Mouse (Mus musculus) retina, postnatal 7 days (tissue): ENCODE results near the gene Slc25a25.

Experiments used
- DNase-seq: peaks from one replicate; pipeline ENCODE4 v3.0.0-alpha.2; 2012; ENCODE audit warnings: low read depth, low spot score

The Slc25a25 gene

GRCm38 (mm10) chr2:32459657-32460056 lies 8.4 kb upstream of the Slc25a25 start:
- no peak for DNase-seq

DNA sequence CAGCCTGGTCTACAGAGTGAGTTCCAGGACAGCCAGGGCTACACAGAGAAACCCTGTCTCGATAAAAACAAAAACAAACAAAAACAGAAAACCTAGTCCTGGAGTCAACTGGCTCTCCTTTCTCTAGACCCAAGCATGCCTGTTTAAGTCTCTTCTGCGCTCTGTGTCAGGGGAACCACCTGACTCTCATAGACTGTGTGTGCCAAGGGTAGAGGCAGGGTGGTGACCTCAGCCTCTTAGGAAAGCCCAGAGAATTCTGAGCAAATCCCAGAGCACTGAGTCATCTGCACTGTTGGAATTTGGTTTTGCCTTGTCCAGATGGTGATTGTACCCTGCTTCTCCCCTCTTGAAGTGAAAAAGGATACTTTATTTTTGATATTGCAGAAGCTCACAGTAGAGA lies 7.1 kb upstream of the Slc25a25 start:
- no peak for DNase-seq

GRCm38 (mm10) chr2:32455101-32455500 lies 3.9 kb upstream of the Slc25a25 start:
- no peak for DNase-seq

DNA sequence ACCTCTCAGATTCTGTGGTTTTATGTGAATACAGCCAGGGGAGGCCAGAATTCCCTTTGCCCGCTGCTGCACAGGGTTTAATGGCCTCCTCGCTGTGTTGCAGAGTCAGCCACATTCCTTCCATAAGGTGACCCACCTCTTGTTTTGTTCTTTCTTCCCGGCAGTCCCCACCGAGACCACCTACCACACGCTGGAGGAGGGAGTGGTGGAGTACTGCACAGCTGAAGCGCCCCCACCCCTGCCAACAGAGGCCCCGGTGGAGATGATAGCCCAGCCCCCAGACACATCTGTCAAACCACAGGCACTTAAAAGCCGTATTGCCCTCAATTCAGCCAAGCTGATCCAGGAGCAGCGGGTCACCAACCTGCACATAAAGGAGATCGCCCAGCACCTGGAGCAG lies 3.4 kb upstream of the Slc25a25 start:
- DNase-seq: no peak

- DNase-seq: no peak
Observed at GRCm38 (mm10) chr2:32453641-32454303, 2.5 kb upstream of the Slc25a25 start.

DNA sequence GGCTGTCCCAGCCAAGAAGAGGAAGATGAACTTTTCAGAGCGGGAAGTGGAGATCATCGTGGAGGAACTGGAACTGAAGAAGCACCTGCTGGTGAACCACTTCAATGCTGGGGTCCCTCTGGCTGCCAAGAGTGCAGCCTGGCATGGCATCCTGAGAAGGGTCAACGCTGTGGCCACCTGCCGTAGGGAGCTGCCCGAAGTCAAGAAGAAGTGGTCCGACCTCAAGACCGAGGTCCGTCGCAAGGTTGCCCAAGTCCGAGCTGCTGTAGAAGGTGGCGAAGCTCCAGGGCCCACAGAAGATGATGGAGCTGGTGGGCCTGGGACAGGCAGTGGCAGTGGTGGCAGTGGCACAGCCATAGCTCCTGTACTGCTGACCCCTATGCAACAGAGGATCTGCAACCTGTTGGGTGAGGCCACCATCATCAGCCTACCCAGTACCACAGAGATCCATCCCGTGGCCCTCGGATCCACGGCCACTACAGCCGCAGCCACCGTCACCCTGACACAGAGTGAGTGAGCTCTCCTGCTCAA lies 1.3 kb upstream of the Slc25a25 start:
- DNase-seq: no peak

- peak; percentile 98 for DNase-seq
Observed at GRCm38 (mm10) chr2:32451870-32452372, 676 bp upstream of the Slc25a25 start.

GRCm38 (mm10) chr2:32449761-32450754 lies 1.2 kb downstream of the Slc25a25 start, which contains the start of gene Naif1:
Gene Naif1, plus strand, starts transcription at chr2:32450457.
- DNase-seq: no peak

GRCm38 (mm10) chr2:32448480-32448879 lies 2.8 kb downstream of the Slc25a25 start:
- no peak for DNase-seq

- no peak for DNase-seq
Observed at GRCm38 (mm10) chr2:32447264-32447936, 3.8 kb downstream of the Slc25a25 start.

GRCm38 (mm10) chr2:32445535-32445934 lies 5.7 kb downstream of the Slc25a25 start:
- no peak for DNase-seq

DNA sequence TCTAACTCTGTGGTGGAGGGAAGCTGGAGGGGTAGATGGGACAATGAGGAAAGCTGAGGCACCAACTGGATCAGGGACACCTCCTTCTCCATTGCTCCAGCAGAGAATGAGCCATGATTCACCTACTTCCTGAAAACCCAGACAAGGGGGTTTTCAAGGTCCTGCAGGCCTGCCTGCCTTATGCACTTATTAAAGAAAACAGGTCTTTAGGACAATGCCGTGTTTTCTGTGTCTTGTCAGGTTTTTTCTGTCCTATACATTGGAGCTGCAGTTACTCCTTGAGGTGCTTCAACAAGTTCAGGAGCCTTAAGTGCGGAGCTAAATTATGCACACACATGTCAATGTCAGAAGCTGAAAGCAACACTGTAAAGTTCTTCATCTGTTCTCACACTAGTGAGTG lies 9.7 kb downstream of the Slc25a25 start:
- DNase-seq: no peak

DNA sequence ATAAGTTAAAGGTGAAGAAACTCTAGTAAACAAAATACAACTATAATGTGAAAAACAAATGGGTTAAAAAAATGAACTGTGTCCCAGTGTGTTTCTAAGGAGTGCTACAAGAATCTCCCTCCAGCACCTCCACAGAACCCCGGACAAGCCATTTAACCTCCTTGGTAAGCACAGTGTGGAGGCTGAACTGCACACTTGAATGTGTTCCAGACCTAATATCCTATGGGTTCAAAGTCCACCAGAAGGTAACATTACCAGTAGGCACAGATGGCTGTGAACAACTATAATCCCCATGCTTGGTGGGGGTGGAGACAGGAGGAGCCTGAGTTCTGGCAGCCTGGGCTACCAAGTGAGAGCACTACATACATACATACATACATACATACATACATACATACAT lies 10.6 kb downstream of the Slc25a25 start:
- DNase-seq: no peak

DNA sequence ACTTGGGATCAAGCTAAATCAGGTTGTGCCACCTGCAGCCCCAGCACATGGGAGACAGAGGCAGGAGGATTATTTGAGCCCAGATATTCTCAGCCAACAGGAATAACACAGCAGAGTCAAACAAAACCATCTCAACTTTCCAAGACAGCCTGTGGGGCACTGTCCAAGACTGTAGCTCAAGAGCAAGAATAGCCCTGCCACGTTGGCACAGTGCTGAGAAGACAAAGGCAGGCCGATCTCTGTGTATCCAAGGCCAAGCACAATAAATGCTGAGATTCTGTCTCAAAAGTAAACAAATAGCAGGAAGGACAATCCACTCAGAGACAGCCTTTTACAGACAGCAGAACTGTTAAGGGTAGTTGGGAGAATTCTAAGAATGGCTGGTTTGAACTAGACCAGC lies 11.1 kb downstream of the Slc25a25 start:
- DNase-seq: no peak

DNA sequence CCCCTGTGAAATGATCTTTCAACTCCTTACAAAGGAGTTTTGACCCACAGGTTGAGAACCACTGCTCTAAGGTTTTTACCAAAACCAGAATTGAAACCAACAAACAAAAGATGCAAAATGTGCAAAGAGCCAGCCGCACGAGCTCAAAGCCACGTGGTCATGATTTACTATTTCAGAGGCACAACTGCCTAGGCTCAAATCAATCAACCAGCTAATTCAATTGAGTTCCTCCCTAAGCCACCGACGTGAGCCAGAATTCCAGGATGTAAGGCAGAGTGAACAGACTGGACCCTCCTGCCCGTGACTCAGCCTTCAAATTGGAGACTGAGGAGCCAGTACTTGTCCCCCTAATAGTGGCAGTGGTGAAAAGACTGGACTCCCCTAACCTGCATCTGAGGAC lies 12.1 kb downstream of the Slc25a25 start:
- DNase-seq: no peak

- no peak for DNase-seq
Observed at GRCm38 (mm10) chr2:32438733-32439132, 12.5 kb downstream of the Slc25a25 start.

- no peak for DNase-seq
Observed at GRCm38 (mm10) chr2:32437612-32438166, 13.6 kb downstream of the Slc25a25 start.

DNA sequence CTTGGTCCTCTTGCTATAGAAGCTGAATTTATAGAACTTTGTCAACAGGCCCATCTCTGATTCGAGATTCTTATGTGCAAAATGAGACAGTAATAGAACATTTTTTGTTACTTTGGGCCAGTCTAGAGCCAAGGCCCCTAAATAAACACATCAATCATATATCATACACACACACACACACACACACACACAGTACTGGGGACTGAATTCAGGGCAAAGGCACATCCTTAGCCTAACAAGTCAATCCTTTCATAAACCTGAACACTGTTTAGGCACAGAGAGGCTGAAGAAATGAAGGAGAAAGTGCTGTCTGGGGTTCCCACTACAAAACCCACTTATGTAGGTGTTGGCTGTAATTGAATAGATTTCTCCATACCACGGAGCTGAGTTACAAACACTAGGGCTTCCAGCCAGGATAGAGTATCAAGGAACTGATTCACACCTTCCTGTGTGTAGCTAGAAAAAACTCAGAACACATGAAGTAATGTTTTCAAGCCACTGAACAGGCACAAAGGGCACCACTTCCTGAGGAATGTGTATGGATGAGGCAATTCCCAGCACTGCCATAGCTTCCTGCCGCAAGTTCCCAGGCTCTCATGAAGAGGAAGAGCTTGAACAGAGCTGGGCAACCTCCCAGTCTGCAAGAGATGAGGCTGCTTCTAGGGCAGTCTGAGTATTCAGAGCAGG lies 14.4 kb downstream of the Slc25a25 start:
- no peak for DNase-seq

DNA sequence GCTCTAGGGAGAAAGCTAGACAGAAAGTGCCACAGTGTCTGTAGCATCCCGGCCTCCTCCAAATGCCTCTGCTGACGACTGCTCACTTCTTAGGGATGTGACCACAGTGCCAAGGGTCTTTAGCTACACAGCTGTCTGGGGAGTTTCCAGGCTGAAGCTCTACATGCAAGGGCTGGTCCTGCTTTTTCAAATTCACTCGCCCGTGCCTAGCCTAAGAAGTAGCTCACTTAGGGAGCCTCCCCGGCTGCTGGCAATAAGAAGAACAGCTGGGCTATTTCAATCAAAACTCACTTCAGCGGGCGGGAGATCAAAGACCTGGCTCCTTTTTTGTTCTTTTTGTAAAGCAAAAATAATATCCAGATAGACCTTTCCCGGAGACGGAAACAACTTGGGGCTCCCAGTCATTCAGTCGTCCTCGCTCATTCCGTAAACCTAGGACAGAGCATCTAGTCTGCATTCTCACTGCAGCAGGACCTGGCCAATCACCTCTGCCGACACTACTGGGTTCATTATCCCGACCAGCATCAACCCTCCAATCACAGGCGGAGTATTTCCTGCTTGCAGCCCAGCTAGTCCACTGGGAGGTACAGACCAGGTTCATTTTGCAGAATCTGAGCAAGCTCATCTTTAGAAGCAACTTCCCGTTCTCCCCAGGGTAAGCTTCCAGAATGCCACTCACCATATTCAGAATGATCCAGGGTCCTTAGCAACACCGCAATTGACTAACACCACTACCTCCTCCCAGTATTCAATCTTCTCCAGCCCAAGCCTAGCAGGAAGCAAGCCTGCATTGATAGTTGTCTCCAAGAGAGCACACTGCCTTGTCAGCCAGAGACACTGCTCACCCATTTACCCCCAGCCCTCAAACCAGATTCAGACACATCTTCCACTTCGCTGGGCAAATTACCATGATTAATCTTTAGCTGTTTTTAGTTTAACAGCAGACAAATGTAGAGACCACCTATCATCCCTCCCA lies 20.3 kb downstream of the Slc25a25 start:
- peak; percentile 70 for DNase-seq
